Mouse (Mus musculus): Measurements from ENCODE around the gene Tmem175.

DNA sequence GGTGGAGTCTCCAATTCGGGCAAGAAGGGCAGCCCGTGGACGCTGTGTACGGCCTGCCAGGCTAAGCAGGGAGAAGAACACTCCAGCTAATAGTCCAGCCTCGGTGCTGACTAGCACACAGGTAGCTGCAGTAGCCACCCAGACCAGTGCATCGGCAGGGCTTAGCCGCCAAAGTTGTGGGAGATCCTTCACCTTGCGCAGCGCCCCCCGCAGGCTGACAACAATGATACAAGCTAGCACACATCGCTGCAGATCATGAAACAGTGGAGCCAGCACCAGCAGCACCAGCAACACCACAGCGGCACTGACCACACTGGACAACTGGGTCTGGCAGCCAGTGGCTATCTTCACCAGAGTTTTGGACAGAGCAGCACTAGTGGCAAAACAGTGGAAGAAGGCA, 42.2 kb downstream of the Tmem175 start:
- TF ChIP-seq CTCF (IDR thresholded peaks at IDR 0.05; ENCODE audit: extremely low read depth, insufficient read depth, insufficient read length, insufficient replicate concordance) (no peak), POLR2A (IDR thresholded peaks at IDR 0.05; ENCODE audit: low read depth, low read length) (no peak)

Data from spleen, adult 2 months (tissue).